Mouse (Mus musculus): ENCODE measurements at regions not wholly inside any gene's neighbourhood (a gene's known extent, or its start where the extent isn't known, plus 50 kb on each side); places are given as distances from the start of the nearest gene placed in this dataset.

- DNase-seq, result no peak
These were observed 586.1 kb upstream of the Impad1 start for GRCm38 (mm10) chr4:5379215-5379614.

- DNase-seq, result no peak
These were observed 565.1 kb upstream of the Impad1 start for GRCm38 (mm10) chr4:5358274-5358673.

- DNase-seq, result peak; percentile 25
These were observed 553.1 kb upstream of the Impad1 start for GRCm38 (mm10) chr4:5346226-5346625.

- no peak for DNase-seq
These were observed 551.6 kb upstream of the Impad1 start for GRCm38 (mm10) chr4:5344739-5345138.

- DNase-seq, result peak; percentile 13
These were observed 551.2 kb upstream of the Impad1 start for GRCm38 (mm10) chr4:5344311-5344710.

- DNase-seq, result no peak
These were observed 544.2 kb upstream of the Impad1 start for GRCm38 (mm10) chr4:5337158-5337896.

- DNase-seq, result no peak
These were observed 541.9 kb upstream of the Impad1 start for GRCm38 (mm10) chr4:5335030-5335429.

- DNase-seq, result no peak
These were observed 535.5 kb upstream of the Impad1 start for GRCm38 (mm10) chr4:5328497-5329194.

GRCm38 (mm10) chr4:5327171-5327661 is 534.1 kb upstream of the Impad1 start:
- no peak for DNase-seq

GRCm38 (mm10) chr4:5301461-5301860 is 508.3 kb upstream of the Impad1 start:
- no peak for DNase-seq

GRCm38 (mm10) chr4:5301017-5301416 is 507.9 kb upstream of the Impad1 start:
- DNase-seq, result no peak

GRCm38 (mm10) chr4:5299208-5299607 is 506.1 kb upstream of the Impad1 start:
- DNase-seq, result no peak

GRCm38 (mm10) chr4:5294030-5294429 is 500.9 kb upstream of the Impad1 start:
- no peak for DNase-seq

GRCm38 (mm10) chr4:5276113-5276512 is 483.0 kb upstream of the Impad1 start:
- no peak for DNase-seq
